Mouse (Mus musculus): ENCODE data around the gene Sema4d. TPM values are rescaled to one million over a fixed set of nuclear protein-coding genes. Genes with fewer than 3 reads are reported as not detected.

The Sema4d gene
- polyA plus RNA-seq, 1 experiment from 2014 or later, result 17.4 TPM

- H3K4me2 ChIP-seq (ENCODE audit: low read depth, low read length), result peak overlapping the region; percentile 23; the same call in 1 of the 2 replicates
- H3K27ac ChIP-seq (ENCODE audit: low read depth, low read length), result 0 out of 2 replicates have a peak overlapping the region, but pooled peaks have one; percentile 39
- no peaks in the 10 kb centered on the region for H3K9me3 ChIP-seq (ENCODE audit: control insufficient read depth, low read length)
- no peak overlapping the region for H3K4me3 ChIP-seq (ENCODE audit: low read depth, low read length)
- no peaks in the 10 kb centered on the region for H3K27me3 ChIP-seq (ENCODE audit: control insufficient read depth, insufficient read depth, low read length)
- ATAC-seq (ENCODE audit: low read depth), result peak; percentile 79
- peaks cover 16% of the 10 kb centered on the region for H3K4me1 ChIP-seq (ENCODE audit: control insufficient read depth, insufficient read depth, low read length)
- H3K36me3 ChIP-seq (ENCODE audit: control insufficient read depth, insufficient read depth, low read length), result no peaks in the 10 kb centered on the region
- H3K9ac ChIP-seq (replicated peaks; ENCODE audit: low read depth, low read length), result peak overlapping the region; percentile 29; the same call in 1 of the 2 replicates
- 7% methylated on average over 11 of the region's 11 CpGs for WGBS
Measured at GRCm38 (mm10) chr13:51777048-51777737, 16.4 kb downstream of the Sema4d start.

- Histone ChIP-seq H3K27ac (ENCODE audit: low read depth, low read length) (no peak overlapping the region), H3K9me3 (ENCODE audit: control insufficient read depth, low read length) (no peaks in the 10 kb centered on the region), H3K27me3 (ENCODE audit: control insufficient read depth, insufficient read depth, low read length) (no peaks in the 10 kb centered on the region), H3K4me2 (ENCODE audit: low read depth, low read length) (no peak overlapping the region), H3K4me1 (ENCODE audit: control insufficient read depth, insufficient read depth, low read length) (peaks cover 16% of the 10 kb centered on the region), H3K36me3 (ENCODE audit: control insufficient read depth, insufficient read depth, low read length) (no peaks in the 10 kb centered on the region), H3K9ac (replicated peaks; ENCODE audit: low read depth, low read length) (no peak overlapping the region), H3K4me3 (ENCODE audit: low read depth, low read length) (no peak overlapping the region)
- 91% methylated on average over 6 of the region's 6 CpGs for WGBS
- no peak for ATAC-seq (ENCODE audit: low read depth)
Measured at GRCm38 (mm10) chr13:51776160-51776737, 17.3 kb downstream of the Sema4d start.

DNA sequence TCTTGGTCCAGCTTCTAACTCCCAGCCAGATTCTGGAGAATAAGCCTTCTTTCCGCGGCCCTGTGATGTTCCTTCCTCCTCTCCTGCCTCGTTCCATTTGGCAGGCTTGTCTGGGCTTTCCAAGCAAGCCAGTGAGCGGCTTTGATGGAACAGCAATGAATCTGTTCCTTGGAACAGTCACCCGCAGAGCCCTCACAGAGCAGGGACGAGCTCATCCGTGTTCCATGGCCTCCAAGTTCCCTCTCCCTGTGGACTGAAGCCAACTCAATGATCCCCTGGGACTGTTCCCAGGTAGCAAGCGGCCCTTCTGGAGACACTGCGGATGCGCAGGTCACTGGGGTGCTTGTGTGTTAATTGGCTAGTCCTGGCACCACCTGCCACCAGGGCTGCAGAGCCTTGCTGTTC lies 21.7 kb downstream of the Sema4d start:
- no peak for ATAC-seq (ENCODE audit: low read depth)
- no peak overlapping the region for H3K4me3 ChIP-seq (ENCODE audit: low read depth, low read length)
- 77% methylated on average over 10 of the region's 10 CpGs for WGBS
- H3K36me3 ChIP-seq (ENCODE audit: control insufficient read depth, insufficient read depth, low read length), result no peaks in the 10 kb centered on the region
- no peaks in the 10 kb centered on the region for H3K27me3 ChIP-seq (ENCODE audit: control insufficient read depth, insufficient read depth, low read length)
- no peak overlapping the region for H3K4me2 ChIP-seq (ENCODE audit: low read depth, low read length)
- 0 out of 2 replicates have a peak, but pooled peaks cover under 1% of the 10 kb centered on the region for H3K4me1 ChIP-seq (ENCODE audit: control insufficient read depth, insufficient read depth, low read length)
- H3K9me3 ChIP-seq (ENCODE audit: control insufficient read depth, low read length), result no peaks in the 10 kb centered on the region
- H3K9ac ChIP-seq (replicated peaks; ENCODE audit: low read depth, low read length), result no peak overlapping the region
- no peak overlapping the region for H3K27ac ChIP-seq (ENCODE audit: low read depth, low read length)

- H3K27ac ChIP-seq (ENCODE audit: low read depth, low read length), result no peak overlapping the region
- no peaks in the 10 kb centered on the region for H3K9me3 ChIP-seq (ENCODE audit: control insufficient read depth, low read length)
- H3K36me3 ChIP-seq (ENCODE audit: control insufficient read depth, insufficient read depth, low read length), result no peaks in the 10 kb centered on the region
- ATAC-seq (ENCODE audit: low read depth), result no peak
- no peak overlapping the region for H3K4me3 ChIP-seq (ENCODE audit: low read depth, low read length)
- H3K27me3 ChIP-seq (ENCODE audit: control insufficient read depth, insufficient read depth, low read length), result no peaks in the 10 kb centered on the region
- H3K4me1 ChIP-seq (ENCODE audit: control insufficient read depth, insufficient read depth, low read length), result no peaks in the 10 kb centered on the region
- H3K4me2 ChIP-seq (ENCODE audit: low read depth, low read length), result no peak overlapping the region
- 96% methylated on average over 14 of the region's 14 CpGs for WGBS
- H3K9ac ChIP-seq (replicated peaks; ENCODE audit: low read depth, low read length), result no peak overlapping the region
Measured at GRCm38 (mm10) chr13:51770647-51771427, 22.7 kb downstream of the Sema4d start.

DNA sequence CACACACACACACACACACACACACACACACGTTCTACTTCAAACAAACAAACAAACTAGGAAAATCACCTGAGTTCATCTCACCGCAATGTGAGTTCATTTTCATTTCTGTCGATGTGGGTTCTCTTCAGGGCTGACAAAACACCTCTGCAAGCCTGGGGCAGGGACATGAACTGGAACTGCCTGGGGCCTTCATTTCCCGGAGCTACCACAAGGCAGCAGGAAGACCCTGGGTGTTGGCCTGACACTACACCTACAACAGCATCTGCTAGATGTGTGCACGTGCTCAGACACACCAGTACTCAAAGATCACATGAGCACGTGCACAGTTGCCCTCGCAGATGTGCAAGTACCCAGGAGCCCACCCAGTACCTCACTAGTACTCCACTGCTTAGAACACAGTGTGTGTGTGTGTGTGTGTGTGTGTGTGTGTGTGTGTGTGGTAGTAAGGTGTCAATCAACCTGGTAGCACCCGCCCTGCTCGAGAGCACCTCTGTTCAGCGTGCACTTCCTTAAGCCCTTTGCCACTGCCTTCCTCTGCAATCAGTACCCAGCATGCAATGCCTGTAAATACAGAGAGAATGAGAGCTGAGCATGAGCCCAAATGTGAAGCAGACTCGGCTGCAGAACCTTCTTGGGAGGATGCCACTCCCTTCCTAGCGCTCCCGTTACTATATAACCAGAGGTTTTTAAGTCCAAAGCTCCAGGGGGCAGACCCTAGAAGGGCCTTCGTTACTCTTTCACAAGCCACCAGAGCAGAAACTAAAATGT lies 25.4 kb downstream of the Sema4d start:
- H3K27ac ChIP-seq (ENCODE audit: low read depth, low read length), result no peak overlapping the region
- 85% methylated on average over 14 of the region's 14 CpGs for WGBS

DNA sequence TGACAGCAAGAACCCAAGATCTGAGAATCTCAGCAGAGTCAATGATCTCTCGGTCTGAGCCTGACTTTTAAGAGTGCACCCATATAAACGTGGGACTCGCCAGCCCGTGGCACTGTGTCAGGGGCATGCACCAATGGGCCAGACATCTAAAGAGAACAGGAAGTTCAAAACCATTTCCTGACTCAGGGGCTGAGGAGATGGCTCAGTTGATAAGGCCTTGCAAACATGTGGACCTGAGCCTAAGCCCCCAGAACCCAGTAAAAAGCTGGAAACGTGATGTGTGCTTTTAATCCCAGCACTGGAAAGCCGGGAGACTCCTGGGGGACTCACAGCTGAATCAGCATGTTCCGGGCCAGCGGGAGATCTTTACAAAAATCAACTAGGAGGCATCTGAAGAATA lies 26.0 kb downstream of the Sema4d start:
- Histone ChIP-seq H3K4me1 (ENCODE audit: control insufficient read depth, insufficient read depth, low read length) (0 out of 2 replicates have a peak, but pooled peaks cover 2% of the 10 kb centered on the region), H3K4me3 (ENCODE audit: low read depth, low read length) (no peak overlapping the region)
- 80% methylated on average over 8 of the region's 8 CpGs for WGBS

More for the DNA sequence above, 25.4 kb downstream of the Sema4d start:
- no peak overlapping the region for H3K9ac ChIP-seq (replicated peaks; ENCODE audit: low read depth, low read length)
- no peak overlapping the region for H3K4me2 ChIP-seq (ENCODE audit: low read depth, low read length)
- H3K9me3 ChIP-seq (ENCODE audit: control insufficient read depth, low read length), result no peaks in the 10 kb centered on the region
- no peak for ATAC-seq (ENCODE audit: low read depth)
- no peaks in the 10 kb centered on the region for H3K27me3 ChIP-seq (ENCODE audit: control insufficient read depth, insufficient read depth, low read length)
- no peak overlapping the region for H3K4me3 ChIP-seq (ENCODE audit: low read depth, low read length)
- no peaks in the 10 kb centered on the region for H3K36me3 ChIP-seq (ENCODE audit: control insufficient read depth, insufficient read depth, low read length)
- no peaks in the 10 kb centered on the region for H3K4me1 ChIP-seq (ENCODE audit: control insufficient read depth, insufficient read depth, low read length)

DNA sequence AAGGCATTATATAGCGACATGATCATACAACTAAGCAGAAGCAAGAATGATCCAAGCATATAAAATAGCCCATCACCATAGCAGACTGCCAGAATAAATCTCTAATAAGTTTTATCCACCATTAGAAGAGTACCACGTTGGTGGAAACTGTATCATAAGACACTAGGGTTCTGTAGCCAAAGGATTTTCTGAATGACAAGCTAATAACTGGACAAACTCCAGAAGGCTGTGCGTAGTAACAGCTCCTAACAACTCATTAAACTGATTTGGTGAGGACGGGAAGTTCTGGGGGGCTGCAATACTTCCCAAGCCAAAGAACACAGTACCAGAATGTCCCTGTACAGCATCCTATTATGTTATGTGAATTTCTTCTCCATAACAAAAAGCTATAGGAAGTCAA lies 26.8 kb downstream of the Sema4d start:
- no peaks in the 10 kb centered on the region for H3K27me3 ChIP-seq (ENCODE audit: control insufficient read depth, insufficient read depth, low read length)
- WGBS, result 88% methylated on average over 4 of the region's 4 CpGs
- H3K4me1 ChIP-seq (ENCODE audit: control insufficient read depth, insufficient read depth, low read length), result peaks cover 2% of the 10 kb centered on the region; the same call in 1 of the 2 replicates
- no peak for ATAC-seq (ENCODE audit: low read depth)
- H3K4me2 ChIP-seq (ENCODE audit: low read depth, low read length), result no peak overlapping the region
- no peak overlapping the region for H3K27ac ChIP-seq (ENCODE audit: low read depth, low read length)
- H3K36me3 ChIP-seq (ENCODE audit: control insufficient read depth, insufficient read depth, low read length), result no peaks in the 10 kb centered on the region
- H3K9me3 ChIP-seq (ENCODE audit: control insufficient read depth, low read length), result no peaks in the 10 kb centered on the region
- no peak overlapping the region for H3K9ac ChIP-seq (replicated peaks; ENCODE audit: low read depth, low read length)
- H3K4me3 ChIP-seq (ENCODE audit: low read depth, low read length), result no peak overlapping the region

More for the DNA sequence above, 26.0 kb downstream of the Sema4d start:
- no peaks in the 10 kb centered on the region for H3K9me3 ChIP-seq (ENCODE audit: control insufficient read depth, low read length)
- H3K27me3 ChIP-seq (ENCODE audit: control insufficient read depth, insufficient read depth, low read length), result no peaks in the 10 kb centered on the region
- no peak for ATAC-seq (ENCODE audit: low read depth)
- no peak overlapping the region for H3K9ac ChIP-seq (replicated peaks; ENCODE audit: low read depth, low read length)
- no peak overlapping the region for H3K27ac ChIP-seq (ENCODE audit: low read depth, low read length)
- no peaks in the 10 kb centered on the region for H3K36me3 ChIP-seq (ENCODE audit: control insufficient read depth, insufficient read depth, low read length)
- no peak overlapping the region for H3K4me2 ChIP-seq (ENCODE audit: low read depth, low read length)

DNA sequence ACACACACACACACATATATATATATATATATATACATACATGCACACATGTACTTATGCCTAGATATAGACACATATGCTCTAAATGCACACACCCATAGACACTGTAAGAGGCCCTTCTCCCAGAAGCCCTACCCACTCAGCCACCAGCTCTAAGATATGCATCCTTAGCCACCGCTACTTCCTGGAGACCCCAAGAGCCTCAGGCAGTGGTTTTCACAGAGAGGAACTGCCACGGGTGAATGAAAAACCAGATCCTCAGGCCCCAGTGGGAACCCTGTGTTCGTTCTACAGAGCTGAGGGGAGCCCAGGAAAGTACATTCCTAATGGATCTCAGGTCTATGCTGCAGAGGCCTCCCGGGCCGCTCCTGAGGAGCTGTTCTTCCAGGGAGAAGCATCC lies 28.2 kb downstream of the Sema4d start:
- no peaks in the 10 kb centered on the region for H3K9me3 ChIP-seq (ENCODE audit: control insufficient read depth, low read length)
- no peak overlapping the region for H3K27ac ChIP-seq (ENCODE audit: low read depth, low read length)
- H3K27me3 ChIP-seq (ENCODE audit: control insufficient read depth, insufficient read depth, low read length), result no peaks in the 10 kb centered on the region
- WGBS, result 77% methylated on average over 5 of the region's 5 CpGs
- peaks cover 8% of the 10 kb centered on the region; the same call in 1 of the 2 replicates for H3K4me1 ChIP-seq (ENCODE audit: control insufficient read depth, insufficient read depth, low read length)
- no peaks in the 10 kb centered on the region for H3K36me3 ChIP-seq (ENCODE audit: control insufficient read depth, insufficient read depth, low read length)
- no peak overlapping the region for H3K4me3 ChIP-seq (ENCODE audit: low read depth, low read length)
- no peak for ATAC-seq (ENCODE audit: low read depth)
- H3K9ac ChIP-seq (replicated peaks; ENCODE audit: low read depth, low read length), result no peak overlapping the region
- H3K4me2 ChIP-seq (ENCODE audit: low read depth, low read length), result no peak overlapping the region

Measured in neural tube, embryonic 14.5 days (tissue).